Mouse (Mus musculus): ENCODE data around the gene Cp.

GRCm38 (mm10) chr3:20018076-20018475, 61.2 kb downstream of the Cp start:
- TF ChIP-seq CTCF (IDR thresholded peaks at IDR 0.05; ENCODE audit: low read depth, low read length) (no peak), POLR2A (IDR thresholded peaks at IDR 0.05; ENCODE audit: extremely low read depth, insufficient read depth, low read length) (no peak)
